Mouse (Mus musculus) erythroblast, embryonic 14.5 days (primary cell): ENCODE data around the gene St3gal4.

Experiments
- GATA1 ChIP-seq: IDR thresholded peaks from 2 replicates; pipeline ENCODE4 v1.6.1; 2012; ENCODE audit warnings: low read length, inconsistent platforms, mixed read lengths
- TAL1 ChIP-seq: IDR thresholded peaks from 3 replicates; pipeline ENCODE4 v1.6.1; 2012; ENCODE audit warnings: low read length, inconsistent platforms, mixed read lengths

- TF ChIP-seq GATA1, result no peak
- no peak for TF ChIP-seq TAL1
Observed at GRCm38 (mm10) chr9:35035074-35035473, 84.0 kb downstream of the St3gal4 start.
